Mouse (Mus musculus): ENCODE data around the gene Szt2. TPM values are rescaled to one million over a fixed set of nuclear protein-coding genes. Genes with fewer than 3 reads are reported as not detected.

The Szt2 gene
- 75.1 and 207 TPM in 2 replicates for polyA plus RNA-seq (2012; ENCODE audit: low replicate concordance)

DNA sequence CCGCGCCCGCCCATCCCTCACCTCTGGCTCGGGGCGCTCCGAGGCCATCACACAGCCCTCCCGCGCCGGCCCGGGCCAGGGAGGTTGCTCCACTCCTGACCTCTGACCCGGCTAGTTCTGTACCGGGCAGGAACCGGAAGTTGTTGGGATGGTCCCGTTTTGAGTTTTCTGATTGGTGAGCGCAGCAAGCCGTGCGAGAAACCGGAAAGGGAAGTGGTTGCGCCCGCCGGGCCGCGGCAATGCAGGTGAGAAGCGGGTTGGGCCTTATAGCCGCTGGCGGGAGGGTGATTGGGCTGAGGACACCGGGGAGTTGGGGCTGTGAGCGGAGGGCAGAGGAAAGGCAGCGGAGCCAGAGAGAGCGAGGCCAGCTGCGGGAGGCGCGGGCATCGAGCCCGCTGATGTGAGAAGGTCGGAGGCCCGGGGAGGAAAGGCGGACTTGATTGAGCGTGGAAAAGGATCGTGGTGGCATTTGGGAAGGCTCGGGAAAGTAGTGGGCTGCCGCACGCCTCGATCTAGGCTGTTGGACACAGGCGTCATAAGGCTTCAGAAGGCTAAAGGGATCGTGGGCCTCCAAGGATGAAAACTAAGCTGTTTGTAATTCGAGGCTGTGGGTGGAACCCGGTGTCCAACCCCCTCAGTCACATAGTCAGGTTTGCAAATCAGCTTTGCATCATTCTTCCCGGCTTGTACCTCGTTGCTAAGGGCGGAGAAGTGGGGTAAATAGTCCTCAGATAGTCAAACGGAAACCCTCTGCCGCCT, at the start of gene Szt2, which contains the start of gene Med8:
TSS of gene Szt2 (minus strand) at position 132 of the 759 bp plus-strand sequence.
TSS of gene Med8 (plus strand) at position 196 of the 759 bp plus-strand sequence.

GRCm38 (mm10) chr4:118457345-118457975, 48.4 kb upstream of the Szt2 start, which contains the start of gene Mpl:
Gene Mpl (minus strand): TSS chr4:118457513.

DNA sequence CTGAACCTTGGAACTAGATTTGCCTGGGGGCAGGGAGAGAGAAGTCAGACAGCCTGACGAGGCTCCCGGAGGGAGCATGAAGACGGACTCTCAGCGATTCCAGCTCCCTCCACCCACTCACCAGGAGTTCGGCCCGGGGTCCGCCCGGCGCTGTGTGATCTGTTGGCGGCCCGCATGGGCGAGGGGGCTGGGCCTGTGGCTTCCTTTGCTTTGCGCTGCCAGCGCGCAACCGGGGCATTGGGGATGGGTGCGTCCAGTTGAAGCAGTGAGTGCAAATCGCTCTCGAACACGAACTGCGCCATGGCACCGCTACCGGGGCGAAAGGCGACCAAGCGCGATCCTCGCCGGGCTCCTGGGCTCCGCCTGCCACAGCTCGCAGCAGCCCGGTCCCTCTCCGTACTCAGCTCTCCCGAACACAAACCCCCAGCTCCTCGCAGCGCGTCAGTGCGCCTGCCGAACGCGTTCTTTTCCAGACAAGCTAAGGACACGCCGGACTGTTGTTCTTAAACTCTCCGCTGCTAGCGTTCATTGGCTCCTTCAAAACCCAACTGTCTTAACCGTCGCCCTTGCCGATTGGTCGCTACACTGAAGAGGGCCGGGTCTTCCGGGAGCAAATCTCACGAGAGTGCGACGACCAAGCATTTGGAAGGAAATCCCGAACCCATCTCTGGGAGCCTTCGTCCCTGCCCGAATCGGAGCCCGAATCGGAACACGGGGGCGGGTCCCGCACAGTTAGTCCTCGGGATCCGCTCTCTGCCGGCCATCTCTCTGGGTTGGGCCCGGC, 27.9 kb upstream of the Szt2 start, which contains the start of gene Cdc20:
TSS of gene Cdc20 (minus strand) at position 533 of the 784 bp plus-strand sequence.

DNA sequence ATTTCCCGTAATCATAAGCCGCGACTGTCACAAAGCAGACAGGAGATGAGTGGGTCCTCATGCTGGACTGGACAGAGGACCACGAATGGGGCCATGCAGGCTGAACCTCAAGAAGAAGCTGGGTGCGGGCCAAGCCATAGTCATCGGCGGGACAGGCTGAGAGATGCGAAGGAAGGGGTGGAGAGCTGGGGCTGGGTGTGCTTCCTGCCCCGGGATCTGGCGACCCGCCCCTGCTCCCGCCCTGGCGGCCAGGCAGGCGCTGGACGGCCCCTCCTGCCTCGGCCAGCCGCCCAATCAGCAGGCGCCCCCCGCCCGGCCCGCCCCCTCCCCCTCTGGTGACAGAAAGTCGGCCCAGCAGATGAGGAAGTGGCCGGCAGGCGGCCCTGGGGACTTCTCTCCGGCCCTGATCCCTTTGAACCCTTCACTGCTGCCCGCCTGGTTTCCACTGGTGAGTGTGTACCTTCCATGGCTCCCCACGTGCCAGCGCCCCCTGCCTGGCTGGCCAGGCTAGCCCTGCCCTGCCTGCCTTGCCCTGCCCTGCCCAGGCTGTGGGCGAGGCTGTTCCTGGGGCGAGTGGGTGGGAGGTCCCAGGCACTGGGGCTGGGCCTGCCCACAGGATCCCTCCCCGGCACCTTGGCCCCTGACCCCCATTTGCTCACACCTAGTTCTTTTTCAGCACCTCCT, 18.8 kb upstream of the Szt2 start, which contains the start of gene Elovl1:
TSS of gene Elovl1 (plus strand) at position 326 of the 684 bp plus-strand sequence.

Other genes with a start within 250 kb of the Szt2 start
- gene Kdm4a, start 229.2 kb downstream of the Szt2 start, polyA plus RNA-seq (2012; ENCODE audit: low replicate concordance) = 16.5 and 26.6 TPM in 2 replicates
- gene Ptprf, start 117.9 kb downstream of the Szt2 start, polyA plus RNA-seq (2012; ENCODE audit: low replicate concordance) = 0.97 and 1.3 TPM in 2 replicates
- gene Med8, start 64 bp upstream of the Szt2 start, polyA plus RNA-seq (2012; ENCODE audit: low replicate concordance) = 4.6 and 21.7 TPM in 2 replicates
- 188 and 308 TPM in 2 replicates for gene Elovl1, start 18.8 kb upstream of the Szt2 start, polyA plus RNA-seq (2012; ENCODE audit: low replicate concordance)
- 174 and 305 TPM in 2 replicates for gene Cdc20, start 28.1 kb upstream of the Szt2 start, polyA plus RNA-seq (2012; ENCODE audit: low replicate concordance)
- gene Mpl, start 48.2 kb upstream of the Szt2 start, polyA plus RNA-seq (2012; ENCODE audit: low replicate concordance) = 0.49 and 1.2 TPM in 2 replicates
- 2.2 and 6.8 TPM in 2 replicates for gene Tie1, start 80.8 kb upstream of the Szt2 start, polyA plus RNA-seq (2012; ENCODE audit: low replicate concordance)
- not detected in 2 replicates for gene 2610528J11Rik, start 117.7 kb upstream of the Szt2 start, polyA plus RNA-seq (2012; ENCODE audit: low replicate concordance)
- not detected in 2 replicates for gene Tmem125, start 134.8 kb upstream of the Szt2 start, polyA plus RNA-seq (2012; ENCODE audit: low replicate concordance)
- gene Cfap57, start 211.5 kb upstream of the Szt2 start, polyA plus RNA-seq (2012; ENCODE audit: low replicate concordance) = not detected in 2 replicates
- 4.3 and 10.8 TPM in 2 replicates for gene Ebna1bp2, start 211.5 kb upstream of the Szt2 start, polyA plus RNA-seq (2012; ENCODE audit: low replicate concordance)
- not detected in 2 replicates for gene Olfr62, start 249.7 kb upstream of the Szt2 start, polyA plus RNA-seq (2012; ENCODE audit: low replicate concordance)

Data from leukemia stem cell, adult 10-12 weeks (primary cell).